Mouse (Mus musculus) stomach, postnatal 0 days (tissue): ENCODE results near the gene Ift43.

Source experiments
- CTCF ChIP-seq: IDR thresholded peaks from 2 replicates; pipeline ENCODE4 v1.5.1; 2016; ENCODE audit warnings: antibody characterized with exemption, low read depth, mild to moderate bottlenecking, moderate library complexity
- EP300 ChIP-seq: optimal IDR thresholded peaks from 2 replicates; pipeline ENCODE3; 2016; ENCODE audit warnings: antibody characterized with exemption

DNA sequence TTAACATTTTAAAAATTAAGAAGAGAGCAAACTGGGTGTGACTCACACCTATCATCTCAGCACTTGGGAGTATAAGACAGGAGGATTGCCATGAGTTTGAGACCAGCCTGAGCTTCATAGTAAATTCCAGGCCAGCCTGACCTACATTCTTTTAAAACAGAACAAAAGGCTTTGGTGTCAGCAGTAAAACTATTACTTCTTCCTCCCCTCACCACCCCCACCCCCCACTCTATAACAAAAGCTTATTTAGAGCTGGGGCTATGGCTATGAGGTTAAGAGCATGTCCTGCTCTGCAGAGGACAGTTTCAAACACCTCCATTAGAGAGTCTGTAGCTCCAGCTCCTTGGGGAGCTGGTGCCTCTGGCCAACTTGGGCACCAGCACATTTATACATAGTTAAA is 46.8 kb upstream of the Ift43 start:
- TF ChIP-seq CTCF (no peak), EP300 (no peak)
